Mouse (Mus musculus): Measurements from ENCODE around the gene Slc25a23.

Slc25a23 gene

DNA sequence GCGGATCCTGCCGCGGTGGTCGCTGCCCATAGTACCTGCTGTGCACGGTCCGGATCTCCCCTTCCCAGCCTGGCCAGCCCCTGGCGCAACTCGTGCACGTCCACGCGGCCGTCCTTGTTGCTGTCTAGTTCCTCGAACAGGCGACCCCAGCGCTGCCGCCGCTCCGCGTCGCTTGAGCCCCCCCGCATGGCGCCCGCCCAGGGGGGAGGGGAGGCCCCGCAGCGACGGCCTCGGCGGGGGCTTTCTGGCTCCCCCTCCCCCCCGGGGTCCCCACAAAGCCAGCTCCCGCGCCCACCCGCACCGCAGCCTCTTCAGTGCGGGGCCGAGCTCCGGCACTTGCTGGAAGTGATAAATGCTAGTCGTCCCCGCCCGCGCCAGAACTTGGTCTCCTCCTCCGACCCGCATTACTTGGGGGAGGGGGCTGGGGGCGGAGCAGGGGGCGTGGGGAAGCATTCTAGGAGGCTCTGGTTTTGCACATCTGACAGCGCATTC is at the start of gene Slc25a23:
Gene Slc25a23 (minus strand): TSS at position 378 of the 492 bp plus-strand sequence.
- DNase-seq, result peak; percentile 83

DNA sequence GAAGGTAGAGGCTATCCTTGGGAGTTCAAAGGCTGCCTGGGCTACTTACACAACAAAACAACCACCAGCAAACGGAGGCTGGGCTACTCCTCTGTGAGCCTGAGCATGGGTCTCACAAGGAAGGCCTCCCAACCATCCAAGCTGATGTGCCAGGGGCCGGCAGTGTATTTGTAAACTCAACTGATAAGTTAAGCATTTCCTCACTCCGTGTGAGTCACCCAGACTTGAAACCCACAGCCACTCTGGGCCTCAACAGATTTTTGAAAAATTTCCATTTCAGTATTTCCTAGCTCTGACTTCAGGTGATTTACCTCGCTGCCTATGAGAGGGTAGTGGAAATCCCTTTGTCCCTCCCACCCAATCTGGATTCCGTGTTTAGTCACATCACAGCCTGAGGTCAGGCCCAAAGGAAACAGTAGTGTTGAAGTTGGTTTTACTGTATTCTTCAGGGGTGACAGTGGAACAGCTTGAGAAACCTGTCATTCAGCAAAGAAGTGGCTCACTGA is 49.1 kb upstream of the Slc25a23 start:
- DNase-seq, result no peak

DNA sequence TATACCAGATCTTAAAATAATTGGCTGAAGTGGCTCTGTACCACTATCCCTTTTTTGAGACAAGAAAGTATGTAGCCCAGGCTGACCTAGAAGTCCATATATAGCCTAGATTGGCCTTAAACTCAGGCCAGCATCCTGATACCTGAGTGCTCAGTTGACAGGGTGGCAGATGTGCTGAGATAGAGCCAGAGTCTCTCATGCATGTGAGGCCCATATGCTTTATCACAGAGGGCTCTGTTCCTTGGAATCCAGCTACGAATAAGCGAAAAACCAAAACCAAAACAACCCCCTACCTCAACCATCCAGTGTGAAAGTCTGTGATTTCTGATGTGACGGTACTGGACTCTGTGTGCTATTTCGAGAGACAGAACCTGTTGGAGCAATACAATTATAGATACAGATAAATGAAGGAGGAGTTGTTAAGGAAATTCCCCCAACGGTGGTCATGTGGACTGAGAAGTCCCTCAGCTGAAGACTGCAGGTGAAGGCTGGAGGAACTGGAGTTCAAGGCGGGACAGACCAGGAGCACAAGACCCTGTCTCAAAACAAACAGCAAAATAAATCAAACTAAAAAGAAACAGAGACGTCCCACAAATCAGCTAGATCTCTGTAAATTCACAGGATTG is 48.5 kb upstream of the Slc25a23 start:
- DNase-seq, result no peak

DNA sequence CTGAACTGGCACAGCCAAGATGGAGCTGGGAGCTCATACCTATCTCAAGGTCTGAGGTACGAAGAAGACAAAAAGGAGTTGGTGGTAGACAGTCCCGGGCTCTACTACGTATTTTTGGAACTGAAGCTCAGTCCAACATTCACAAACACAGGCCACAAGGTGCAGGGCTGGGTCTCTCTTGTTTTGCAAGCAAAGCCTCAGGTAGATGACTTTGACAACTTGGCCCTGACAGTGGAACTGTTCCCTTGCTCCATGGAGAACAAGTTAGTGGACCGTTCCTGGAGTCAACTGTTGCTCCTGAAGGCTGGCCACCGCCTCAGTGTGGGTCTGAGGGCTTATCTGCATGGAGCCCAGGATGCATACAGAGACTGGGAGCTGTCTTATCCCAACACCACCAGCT is 47.4 kb upstream of the Slc25a23 start:
- DNase-seq, result no peak

DNA sequence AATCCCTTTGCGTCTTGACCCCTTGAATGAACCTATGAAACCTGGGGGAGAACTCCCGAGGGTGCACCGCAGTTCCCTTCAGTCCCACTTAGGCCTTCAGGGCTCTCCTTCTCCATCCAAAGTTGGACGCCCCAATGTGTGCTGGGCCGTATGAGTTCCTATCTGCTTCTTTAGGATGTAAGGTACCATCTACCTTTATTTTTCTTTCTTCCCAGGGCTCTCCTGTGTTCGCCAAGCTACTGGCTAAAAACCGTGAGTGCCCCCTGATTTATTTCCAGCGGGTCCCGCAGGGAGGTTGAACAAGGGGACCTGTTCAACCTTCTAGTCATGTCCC is 46.3 kb upstream of the Slc25a23 start:
- DNase-seq, result no peak

DNA sequence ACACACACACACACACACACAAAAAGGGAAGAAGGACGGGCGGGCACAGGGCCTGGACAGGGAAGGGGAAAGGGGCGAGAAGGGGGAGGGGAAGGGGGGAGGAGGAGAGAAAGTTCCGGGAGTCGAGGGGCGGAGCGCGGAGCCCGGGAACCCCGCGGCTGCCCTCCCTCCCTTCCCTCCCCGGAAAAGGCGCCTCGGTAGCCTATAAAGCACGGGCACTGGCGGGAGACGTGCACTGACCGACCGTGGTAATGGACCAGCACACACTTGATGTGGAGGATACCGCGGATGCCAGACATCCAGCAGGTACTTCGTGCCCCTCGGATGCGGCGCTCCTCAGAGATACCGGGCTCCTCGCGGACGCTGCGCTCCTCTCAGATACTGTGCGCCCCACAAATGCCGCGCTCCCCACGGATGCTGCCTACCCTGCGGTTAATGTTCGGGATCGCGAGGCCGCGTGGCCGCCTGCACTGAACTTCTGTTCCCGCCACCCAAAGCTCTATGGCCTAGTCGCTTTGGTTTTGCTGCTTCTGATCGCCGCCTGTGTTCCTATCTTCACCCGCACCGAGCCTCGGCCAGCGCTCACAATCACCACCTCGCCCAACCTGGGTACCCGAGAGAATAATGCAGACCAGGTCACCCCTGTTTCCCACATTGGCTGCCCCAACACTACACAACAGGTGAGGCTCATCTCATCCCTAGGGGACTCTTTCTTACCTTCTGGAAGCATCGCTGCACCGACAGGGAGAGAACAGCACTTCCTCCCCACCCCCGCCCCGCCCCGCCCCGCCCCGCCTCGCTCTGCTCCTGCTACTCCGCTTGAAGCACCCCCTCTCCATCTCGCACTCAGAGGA is 45.7 kb upstream of the Slc25a23 start, which contains the start of gene Tnfsf9:
Gene Tnfsf9 (plus strand): TSS at position 145 of the 854 bp plus-strand sequence.
- no peak for DNase-seq

DNA sequence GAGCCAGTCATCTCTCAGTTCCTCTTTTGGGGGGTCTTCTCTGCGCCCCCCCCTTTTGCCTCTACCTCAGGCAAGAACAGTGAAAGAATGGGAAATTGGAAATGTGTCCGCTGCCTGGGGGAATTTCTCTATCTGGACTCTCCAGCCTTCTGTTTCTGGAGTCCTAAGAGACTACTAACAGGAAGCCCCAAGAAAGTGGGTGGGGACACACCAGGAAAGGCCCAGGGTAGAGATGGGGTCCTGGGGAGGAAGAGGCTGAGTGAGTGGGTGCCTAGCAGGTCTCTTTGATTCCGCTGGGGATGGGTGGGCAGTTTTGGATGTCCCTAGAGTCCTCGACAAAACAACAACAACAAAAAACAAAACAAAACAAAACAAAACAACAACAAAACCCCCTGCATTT is 44.8 kb upstream of the Slc25a23 start:
- DNase-seq, result no peak

DNA sequence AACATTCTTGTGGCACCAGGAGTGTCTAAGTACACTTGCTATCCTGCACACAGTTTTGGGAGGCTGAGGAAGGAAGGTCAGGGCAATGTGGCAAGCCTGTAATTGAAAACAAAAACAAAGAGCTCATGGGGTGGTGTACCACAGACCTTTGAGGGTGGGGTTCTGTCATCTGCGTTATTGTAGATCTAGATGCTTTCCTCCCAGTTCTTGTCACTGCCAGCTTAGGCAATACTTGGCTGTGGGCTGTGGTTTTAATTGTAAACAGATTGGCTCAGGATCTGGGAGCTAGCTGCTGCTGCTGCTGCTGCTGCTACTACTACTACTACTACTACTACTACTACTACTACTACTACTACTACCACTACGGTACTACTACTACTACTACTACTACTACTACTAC is 42.6 kb upstream of the Slc25a23 start:
- no peak for DNase-seq

DNA sequence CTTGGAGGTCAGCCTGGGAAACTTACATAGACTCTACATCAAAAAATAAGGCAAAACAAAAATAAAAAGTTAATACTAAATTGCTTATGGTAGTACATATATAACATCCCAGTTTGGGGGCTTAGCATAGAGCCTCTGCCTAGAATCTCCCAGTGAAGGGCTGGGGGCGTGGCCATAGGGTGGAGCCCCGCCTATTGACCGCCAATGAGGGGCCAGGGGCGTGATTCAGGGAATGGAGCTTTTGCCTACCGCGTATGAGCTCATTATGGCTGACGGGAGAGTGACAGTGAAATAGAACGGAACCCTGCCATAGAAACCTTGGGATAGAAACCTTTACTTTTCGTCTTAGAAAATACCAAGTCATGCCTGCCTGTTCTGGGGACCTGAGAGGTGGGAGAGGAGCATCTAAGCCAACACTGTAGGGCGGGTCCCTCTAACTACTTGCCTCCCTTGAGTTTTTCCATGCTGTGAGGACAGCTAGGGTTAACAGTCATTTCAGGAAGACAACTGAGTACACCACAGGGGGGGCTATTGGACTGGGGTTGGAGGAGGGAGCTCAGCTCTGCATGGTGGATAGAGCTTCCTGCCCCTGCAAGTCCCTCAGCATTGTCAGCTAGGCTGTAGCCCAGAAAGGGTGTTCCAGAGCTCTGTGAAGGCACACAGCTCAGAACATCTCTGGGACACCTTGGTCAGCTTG is 40.1 kb upstream of the Slc25a23 start:
- no peak for DNase-seq

DNA sequence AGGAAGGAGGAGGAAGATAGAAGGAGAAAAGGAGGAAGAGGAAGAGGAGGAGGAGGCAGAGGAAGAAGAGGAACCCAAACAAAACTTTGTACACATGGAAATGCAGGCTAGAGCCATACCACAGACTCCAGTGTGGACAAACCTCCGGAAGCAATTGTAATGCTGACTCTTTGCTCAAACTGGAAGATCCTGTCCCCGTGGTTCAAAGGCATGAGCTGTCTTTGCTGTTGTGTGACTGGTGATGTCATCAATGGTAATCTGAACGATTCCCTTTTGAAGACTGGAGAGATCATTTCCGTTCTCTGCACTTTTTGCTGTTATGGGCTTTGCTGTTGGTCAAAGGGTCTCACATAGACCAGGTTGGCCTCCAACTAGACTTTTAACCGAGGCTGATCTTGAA is 38.7 kb upstream of the Slc25a23 start:
- DNase-seq, result no peak

DNA sequence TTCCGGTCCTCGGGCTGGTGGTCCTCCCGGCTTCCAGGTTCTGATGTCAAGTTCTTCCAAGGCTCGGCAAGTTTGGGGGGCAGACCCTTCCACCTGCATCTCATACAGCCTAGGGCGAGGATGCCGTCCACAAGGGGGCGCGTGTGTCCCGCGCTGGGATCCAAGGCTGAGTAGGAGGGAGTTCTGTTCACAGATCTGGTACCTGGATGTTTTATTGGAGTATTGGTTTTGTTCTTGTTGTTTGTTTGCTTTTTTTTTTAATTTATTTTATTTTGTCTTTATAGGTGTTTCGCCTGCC is 36.9 kb upstream of the Slc25a23 start:
- peak; percentile 90 for DNase-seq

DNA sequence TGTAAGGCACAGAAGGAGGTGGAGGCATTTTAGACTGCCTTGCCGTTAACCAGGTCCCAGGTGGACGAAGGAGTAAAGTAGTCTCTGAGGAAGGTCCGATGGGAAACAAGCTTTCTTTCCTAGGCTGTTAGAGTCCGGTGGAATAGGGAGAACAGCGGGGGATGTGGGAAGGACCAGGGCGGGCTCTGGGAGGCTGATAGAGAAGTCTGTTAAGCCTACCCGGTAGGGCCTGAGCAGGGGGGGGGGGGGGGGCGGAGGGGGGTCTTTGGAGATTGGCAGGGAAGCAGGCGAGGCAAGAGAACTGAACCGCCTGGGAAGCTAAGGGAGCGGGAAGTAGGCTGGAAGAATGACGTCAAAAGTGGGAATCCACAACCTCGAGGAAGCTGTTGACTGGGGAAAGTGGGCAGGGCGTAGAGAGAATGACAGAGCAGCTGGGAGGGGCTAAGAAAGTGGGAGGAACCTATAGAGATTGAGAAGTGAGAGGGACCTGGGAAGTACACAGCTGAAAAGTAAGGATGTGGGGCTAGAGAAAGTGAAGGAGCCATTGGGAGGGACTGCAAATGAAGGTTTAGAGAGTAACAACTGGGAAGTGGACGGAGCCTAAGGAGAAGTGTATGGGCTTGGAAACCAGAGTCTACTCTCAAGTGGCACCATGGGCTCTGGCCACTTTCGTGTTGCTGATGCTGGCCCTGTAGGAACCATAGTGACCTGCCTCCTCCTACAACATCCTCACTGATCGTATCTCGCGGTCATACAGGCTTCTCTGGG is 36.4 kb upstream of the Slc25a23 start:
- DNase-seq, result no peak

DNA sequence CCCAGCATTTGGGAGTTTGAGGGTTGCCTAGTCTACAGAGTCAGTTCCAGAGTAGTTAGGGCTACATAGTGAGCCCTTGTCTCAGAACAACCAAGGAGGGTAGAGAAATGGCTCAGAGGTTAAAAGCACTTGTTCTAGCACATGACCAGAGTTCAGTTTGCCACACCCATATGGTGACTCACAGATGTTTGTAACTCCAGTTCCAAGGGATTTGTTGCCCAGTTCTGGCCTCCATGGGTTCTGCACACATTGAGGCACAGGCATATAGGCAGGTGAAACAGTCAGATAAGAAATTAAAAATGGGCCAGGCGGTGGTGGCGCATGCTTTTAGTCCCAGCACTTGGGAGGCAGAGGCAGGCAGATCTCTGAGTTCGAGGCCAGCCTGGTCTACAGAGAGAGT is 34.6 kb upstream of the Slc25a23 start:
- DNase-seq, result no peak

DNA sequence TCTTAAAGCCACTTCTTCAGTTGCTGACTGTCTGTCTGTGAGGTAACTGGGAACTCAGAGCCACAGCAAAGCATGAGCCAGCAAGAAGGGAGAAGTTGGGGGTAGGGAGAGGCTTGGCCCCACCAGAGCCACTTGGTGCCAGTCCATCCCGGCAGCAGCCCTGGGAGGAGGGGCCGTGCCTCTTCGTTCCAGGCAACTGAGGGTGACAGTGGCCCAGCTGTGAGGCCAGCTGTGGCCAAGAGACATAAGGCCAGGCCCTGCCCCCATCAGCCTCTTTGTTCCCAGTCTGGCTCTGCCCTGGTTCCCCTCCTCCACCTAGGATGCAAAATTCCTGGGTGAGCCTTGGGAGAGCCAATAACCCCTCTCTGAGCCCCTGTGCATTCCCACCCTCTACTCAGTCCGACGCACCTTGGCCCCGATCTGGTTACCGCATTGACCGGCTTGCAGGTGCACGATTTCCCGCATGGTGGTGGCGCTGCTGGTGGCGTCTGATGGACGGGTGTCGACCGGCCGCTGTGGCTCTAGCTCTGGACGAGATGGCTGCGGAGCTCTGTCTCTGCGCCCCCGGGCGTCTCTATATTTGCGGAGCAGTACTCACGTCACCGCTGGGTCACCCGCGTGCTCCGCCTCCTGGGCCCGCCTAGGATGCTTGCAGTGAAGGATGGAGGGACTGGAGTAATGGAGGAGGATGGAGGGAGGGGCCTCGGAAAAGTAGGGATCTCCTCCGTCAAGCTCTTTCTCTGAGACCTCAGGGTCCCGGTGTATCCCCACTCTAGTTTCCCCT is 27.6 kb upstream of the Slc25a23 start, which contains the start of gene Tubb4a:
Gene Tubb4a (minus strand): TSS at position 734 of the 784 bp plus-strand sequence.
- DNase-seq, result peak; percentile 84

DNA sequence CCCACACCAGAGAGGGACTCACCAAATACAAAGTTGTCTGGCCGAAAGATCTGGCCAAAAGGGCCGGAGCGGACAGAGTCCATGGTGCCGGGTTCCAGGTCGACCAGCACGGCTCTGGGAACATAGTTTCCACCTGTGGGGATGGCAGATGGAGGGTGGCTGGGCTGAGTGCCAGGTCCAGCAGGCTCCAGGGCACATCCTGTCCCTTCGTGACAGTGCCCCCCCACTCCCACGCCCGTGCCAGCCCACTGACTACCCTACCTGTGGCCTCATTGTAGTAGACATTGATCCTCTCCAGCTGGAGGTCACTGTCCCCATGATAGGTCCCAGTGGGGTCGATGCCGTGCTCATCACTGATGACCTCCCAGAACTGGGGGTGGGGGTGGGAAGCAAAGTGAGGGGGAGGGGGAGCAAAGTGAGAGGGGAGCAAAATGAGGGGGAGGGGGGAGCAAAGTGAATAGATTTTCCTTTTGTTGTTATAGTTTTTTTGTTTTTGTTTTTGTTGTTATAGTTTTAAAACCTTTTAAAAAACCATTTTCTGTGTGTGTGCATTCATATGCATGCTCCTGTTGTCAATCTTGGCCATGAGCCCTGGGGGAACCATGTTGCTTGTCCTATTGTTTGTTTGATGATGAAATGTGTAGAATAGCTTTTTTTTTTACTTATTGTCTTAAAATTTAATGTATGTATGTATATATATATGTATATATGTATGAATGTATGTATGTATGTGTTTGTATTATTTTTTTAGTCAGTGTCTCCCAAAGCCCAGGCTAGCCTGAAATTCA is 26.5 kb upstream of the Slc25a23 start:
- DNase-seq, result peak; percentile 47

DNA sequence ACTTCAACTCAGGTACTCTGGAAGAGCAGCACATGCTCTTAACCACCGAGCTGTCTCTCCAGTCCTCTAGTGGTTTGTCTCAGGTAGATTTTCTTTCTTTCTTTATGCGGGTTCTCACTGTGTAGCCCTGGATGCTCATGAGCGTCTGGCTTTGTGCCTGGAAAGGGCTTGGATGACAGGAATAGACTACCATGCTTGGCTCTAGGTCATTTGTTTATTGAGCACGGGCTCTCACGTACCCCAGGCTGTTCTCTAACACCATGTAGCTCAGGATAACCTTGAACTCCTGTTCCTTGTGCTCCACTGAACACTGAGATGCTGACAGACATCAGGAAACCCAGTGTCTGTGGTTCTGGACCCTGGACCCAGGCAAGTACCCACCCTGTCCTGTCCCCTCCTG is 22.8 kb upstream of the Slc25a23 start:
- no peak for DNase-seq

DNA sequence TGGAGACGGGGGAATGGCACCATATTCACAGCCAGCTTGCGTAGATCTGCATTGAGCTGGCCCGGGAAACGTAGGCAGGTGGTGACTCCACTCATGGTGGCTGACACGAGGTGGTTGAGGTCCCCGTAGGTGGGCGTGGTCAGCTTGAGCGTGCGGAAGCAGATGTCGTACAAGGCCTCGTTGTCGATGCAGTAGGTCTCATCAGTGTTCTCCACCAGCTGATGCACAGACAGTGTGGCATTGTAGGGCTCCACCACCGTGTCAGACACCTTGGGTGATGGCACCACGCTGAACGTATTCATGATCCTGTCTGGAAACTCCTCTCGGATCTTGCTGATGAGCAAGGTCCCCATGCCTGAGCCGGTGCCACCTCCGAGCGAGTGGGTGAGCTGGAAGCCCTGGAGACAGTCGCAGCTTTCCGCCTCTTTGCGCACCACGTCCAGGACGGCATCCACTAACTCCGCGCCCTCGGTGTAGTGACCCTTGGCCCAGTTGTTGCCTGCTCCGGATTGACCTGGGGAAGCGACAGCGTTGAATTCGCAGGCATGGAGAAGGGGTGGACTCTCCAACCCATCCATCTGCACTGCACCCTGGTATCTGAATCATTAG is 21.7 kb upstream of the Slc25a23 start:
- no peak for DNase-seq

DNA sequence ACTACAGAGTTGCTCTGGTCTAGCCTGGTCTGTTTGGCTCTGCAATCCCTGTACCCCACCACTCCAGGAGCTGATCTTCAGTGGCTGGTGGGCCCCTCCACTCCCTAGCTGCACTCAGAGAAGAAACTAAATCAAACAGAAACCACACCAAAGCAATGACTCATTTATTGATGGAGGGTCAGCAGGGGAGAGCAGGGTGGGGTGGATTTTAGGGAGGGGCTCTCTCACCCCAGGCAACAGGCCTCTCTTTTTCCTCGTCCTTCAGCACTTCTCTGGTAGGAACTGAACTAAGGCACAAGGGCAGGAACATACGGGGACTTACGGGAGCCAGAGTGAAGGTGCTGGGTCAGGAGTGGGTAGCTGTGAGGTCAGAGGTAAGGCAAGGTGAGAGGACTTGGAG is 20.3 kb upstream of the Slc25a23 start:
- DNase-seq, result no peak

DNA sequence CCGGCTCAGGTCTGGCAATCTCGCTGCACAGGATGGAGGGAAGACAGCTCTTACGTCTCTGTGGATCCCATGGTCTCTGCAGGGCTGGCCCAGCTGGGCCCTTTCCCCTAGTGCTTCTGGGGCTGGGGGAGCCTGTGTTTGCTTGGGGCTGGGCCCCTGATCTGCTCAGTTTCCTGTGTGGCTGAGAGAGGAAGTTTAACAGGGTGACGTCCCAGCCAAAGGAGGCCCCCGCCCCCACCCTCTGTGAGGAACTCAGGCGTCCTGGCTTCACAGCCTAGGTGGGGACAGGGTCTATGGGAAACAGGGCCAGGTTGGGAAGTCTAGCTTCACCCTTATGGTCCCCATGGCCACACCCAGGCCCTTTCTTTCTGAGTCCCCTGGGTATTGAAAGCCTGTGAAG is 18.7 kb upstream of the Slc25a23 start, which contains the start of gene Dennd1c:
Gene Dennd1c (minus strand): TSS at position 179 of the 400 bp plus-strand sequence.
- no peak for DNase-seq

DNA sequence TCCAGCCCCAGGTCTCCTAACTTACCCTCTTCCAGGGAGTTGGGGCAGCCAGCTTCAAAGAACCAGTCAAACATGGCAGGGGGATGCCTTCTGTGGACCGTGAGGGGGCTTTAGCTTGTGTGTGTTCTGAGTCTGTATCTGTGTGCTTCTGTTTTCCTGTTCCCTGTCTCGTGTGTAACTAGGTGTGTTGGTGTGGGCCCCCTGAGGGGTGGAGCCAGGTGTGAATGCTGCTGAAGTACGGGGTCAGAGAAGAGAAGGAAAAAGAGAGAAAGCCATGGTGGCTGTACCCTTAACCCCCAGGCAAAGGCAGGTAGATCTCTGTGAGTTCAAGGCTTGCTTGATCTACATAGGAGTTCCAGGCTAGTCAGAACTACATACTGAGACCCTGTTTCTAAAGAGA is 17.3 kb upstream of the Slc25a23 start:
- DNase-seq, result no peak

DNA sequence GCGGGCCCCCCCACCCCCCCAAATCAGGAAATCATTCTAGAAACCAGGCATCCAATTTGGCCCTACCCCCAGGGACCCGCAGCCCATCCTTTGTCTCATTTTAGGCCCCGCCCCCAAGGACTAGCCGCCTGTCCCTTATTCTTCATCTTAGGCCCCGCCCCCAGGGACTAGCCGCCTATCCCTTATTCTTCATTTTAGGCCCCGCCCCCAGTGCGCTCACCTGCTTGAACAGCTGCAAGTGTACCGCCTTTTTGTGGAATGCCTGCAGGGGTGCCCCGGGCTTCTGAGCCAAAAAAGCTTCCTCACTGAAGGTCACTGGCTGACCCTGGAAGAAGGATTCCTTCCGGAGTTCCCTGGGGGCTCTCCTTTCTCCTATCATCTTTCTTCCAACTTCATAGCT is 11.0 kb upstream of the Slc25a23 start:
- no peak for DNase-seq

Data from right cerebral cortex, postnatal 14 days (tissue).